Mouse (Mus musculus) left cerebral cortex, postnatal 25 days (tissue): ENCODE data around the gene Gtpbp8. TPM values are rescaled to one million over a fixed set of nuclear protein-coding genes. Genes with fewer than 3 reads are reported as not detected.

Source experiments
- DNase-seq, 2 experiments: peaks; one replicate each; pipeline ENCODE4 v3.0.0; 2022; ENCODE audit warnings: low spot score in 2 of 2, mixed read lengths in 1 of 2
- intact Hi-C: fragments of 180-260 bp; cut with DNase I; formaldehyde crosslinking; loops from one replicate; pipeline ENCODE4 v1.15.1; 2025
- total RNA-seq, 2 experiments: library from RNA; stranded (reverse); gene quantifications; 2 replicates each; pipeline ENCODE4 v1.2.3; 2021

Gtpbp8 gene
- total RNA-seq, 2 experiments from 2014 or later, result 23.9 to 25.3 TPM

- DNase-seq, result no peak
- intact Hi-C loops, result no loop called here
Measured at GRCm38 (mm10) chr16:44693695-44694094, 52.5 kb downstream of the Gtpbp8 start.

DNA sequence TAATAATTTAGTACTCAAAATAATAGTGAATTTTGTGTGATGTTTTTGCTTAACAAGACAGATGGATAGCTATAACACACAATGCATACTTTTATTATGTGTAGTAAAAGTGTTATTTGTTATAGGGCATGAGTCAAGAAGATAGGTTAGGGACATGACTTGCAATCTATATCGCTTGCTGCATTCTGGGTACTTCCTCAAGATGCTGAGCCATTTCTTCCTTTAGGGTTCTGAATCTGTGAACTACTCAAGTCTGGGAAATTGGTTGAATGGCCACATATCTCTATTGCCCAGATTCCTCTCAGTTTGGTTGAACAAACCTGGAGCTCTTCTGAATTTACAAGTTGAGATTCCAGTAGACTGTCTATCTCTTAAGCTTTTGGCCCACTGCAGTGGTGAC is 53.6 kb downstream of the Gtpbp8 start:
- intact Hi-C loops, result no loop called here
- no peak for DNase-seq

DNA sequence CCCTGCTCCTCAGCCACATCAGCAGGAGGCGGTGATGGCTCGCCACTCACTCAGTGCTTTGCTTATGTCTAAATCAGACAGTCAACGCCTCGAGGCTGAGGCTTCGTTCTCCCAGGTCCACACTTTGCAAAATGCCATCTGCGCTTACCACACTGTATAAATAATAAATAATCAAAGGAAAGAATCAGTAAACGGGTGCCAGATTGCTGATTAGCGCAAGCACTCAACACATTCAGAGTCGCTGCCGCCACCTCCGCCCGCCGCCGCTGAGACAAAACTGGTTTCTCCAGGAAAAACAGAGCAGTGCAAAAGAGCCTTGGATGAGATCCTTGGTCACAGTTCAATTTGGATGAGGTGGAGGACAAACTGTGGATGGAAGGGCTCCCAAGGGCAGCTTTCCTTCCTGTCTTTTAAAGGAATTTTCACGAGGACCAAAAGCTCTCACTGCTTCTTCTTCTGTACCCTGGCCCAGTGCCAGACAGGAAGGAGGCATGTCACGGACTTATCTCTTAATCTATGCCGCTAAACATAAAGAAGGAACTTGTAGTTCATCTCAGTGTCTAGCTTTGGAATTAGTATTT is 54.5 kb downstream of the Gtpbp8 start:
- intact Hi-C loops, result no loop called here

GRCm38 (mm10) chr16:44691066-44691465 is 55.1 kb downstream of the Gtpbp8 start:
- DNase-seq, result no peak
- intact Hi-C loops, result no loop called here

More for the DNA sequence above, 54.5 kb downstream of the Gtpbp8 start:
- peak; percentile 54 to 76 for DNase-seq

- intact Hi-C loops, result no loop called here
- DNase-seq, result no peak
Measured at GRCm38 (mm10) chr16:44690501-44690900, 55.7 kb downstream of the Gtpbp8 start.

DNA sequence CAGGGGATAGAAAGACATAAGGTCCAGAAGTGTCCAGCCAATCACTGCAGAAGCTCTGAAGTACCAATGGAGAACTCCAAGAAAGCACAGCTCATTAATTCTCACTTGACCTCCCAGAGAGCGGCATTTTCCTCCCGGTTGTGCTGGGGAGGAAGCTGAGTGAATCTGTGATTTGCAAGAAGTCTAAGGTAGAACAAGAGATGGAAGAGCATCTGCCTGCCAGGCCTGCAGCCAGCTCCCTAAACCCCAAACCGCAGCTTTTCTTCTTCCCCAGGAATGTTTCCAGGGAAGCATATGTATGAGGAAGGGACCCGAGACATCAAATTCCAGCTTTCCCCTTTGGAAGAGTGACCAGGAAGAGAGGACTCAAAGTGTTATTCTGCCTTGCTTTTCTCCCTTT is 57.7 kb downstream of the Gtpbp8 start:
- no peak for DNase-seq
- intact Hi-C loops, result no loop called here

DNA sequence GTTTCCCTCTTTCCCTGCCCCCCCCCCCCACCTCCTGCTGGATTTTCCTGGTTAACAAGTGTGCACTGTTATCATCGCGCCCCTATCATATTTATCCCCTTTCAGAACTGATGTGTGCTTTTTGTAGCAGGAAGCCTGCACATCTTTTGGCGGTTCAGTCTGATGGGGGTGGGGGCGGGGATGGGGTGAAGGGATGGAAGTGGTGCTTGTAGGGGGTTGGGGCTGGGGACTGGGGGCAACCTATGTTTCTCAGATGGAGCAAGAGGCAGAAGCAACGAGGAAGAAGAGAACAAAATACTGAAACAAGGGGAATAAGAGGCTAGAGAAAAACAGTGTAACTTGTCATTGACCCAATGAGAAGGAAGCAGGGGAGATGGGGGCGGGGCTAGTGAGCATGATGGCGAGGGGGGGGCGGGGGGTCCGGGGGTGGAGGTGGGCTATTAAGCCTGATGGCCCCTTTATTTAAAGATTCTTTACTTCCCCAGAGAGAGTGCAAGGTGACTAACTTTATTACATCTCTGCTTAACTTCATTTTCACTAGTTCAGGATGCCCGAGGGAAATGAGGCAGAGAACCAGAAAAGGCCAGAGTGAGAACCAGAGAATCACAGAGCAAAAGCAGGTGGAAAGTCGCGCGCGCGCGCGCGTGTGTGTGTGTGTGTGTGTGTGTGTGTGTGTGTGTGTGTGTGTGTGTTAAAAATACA is 58.3 kb downstream of the Gtpbp8 start:
- no peak for DNase-seq
- intact Hi-C loops, result no loop called here

DNA sequence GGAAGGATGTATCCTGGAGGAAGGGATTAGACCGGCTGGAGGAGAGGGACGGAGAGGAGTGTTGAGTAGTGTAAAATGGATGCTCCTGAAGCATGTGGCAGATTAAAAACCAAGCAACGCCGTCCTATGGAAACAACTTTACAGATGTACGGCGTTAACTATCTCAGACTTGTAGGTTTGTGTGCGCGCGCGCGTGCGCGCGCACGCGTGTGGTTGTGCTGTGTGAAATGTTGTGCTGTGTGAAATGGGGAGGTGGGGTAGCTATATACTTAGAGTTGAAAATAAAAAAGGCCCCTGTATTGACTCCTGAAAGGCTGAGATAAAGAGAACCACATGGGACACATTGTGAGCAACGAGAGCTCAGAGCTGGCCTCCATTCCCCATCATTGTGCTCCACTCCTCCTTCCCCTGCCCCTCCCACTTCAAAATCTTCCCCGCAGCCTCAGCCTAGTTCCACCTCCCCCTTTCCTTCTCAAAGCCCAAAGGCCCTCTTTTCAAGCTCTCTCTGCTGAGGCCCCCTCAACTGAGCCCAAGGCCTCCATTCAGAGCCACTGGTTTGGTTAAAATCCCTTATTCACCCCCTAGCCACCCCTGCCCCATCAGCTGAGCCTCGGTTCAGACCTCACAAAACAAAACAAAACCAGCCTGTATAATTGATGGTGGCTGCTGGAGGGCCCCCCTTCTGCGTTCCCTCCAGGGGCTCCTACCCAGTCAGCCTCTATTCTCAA is 59.0 kb downstream of the Gtpbp8 start:
- no peak for DNase-seq
- intact Hi-C loops, result no loop called here

Other genes with a start within 250 kb of the Gtpbp8 start
- 10 to 100 TPM; 19.9 TPM for gene Boc, start 187.5 kb downstream of the Gtpbp8 start, total RNA-seq
- 1 to 10 TPM; 5.7 to 5.9 TPM for gene Nepro, start 22.1 kb downstream of the Gtpbp8 start, total RNA-seq
- 1 to 10 TPM in 1 of 2 experiments, under 1 TPM in 1; 0.85 to 1.2 TPM for gene Cd200r1, start 19.4 kb upstream of the Gtpbp8 start, total RNA-seq
- gene Cd200r4, start 65.4 kb upstream of the Gtpbp8 start, total RNA-seq, result under 1 TPM; 0.21 to 0.28 TPM
- gene Cd200r2, start 120.7 kb upstream of the Gtpbp8 start, total RNA-seq, result not detected
- not detected for gene Cd200r3, start 197.3 kb upstream of the Gtpbp8 start, total RNA-seq